Mouse (Mus musculus) Patski (cell line): ENCODE measurements at regions not wholly inside any gene's neighbourhood (a gene's known extent, or its start where the extent isn't known, plus 50 kb on each side); places are given as distances from the start of the nearest gene placed in this dataset.
A peak's percentile ranks its signal among the peaks of the same experiment; 100 is the strongest.

Source experiments
- ATAC-seq: fragments of 100-300 bp; one replicate; pipeline ENCODE4 v1.8.0; 2021
- CTCF ChIA-PET: fragments of 350-600 bp; sonication (Branson Sonifier 250); formaldehyde crosslinking; loops from one replicate; lab custom pipeline; 2022; ENCODE audit warnings: inconsistent platforms; lab: Charles Lee
- POLR2A ChIA-PET: fragments of 350-600 bp; sonication (Branson Sonifier 250); formaldehyde crosslinking; loops from one replicate; lab custom pipeline; 2022; ENCODE audit warnings: antibody characterized with exemption, inconsistent platforms; lab: Charles Lee
- DNase-seq: peaks from one replicate; pipeline ENCODE4 v3.0.0-alpha.2; 2011; ENCODE audit warnings: low read depth, low spot score
- H3K27me3 ChIP-seq: fragments of 371-371 bp; one replicate; pipeline ENCODE4 v1.5.1; 2021
- CTCF ChIP-seq: fragments of 100-300 bp; IDR thresholded peaks from one replicate; pipeline ENCODE4 v1.5.1; 2021
- in situ Hi-C: fragments of 300-500 bp; cut with MboI; formaldehyde crosslinking; loops from 3 replicates; pipeline ENCODE4 v1.11.1; 2018; ENCODE audit warnings: low pct_unique_long_range_greater_than_20kb, mixed read lengths

- CTCF ChIA-PET: interaction anchor here (1.2 kb wide), 1 partner anchor 12 kb away, joined by 3 read pairs; no protein-coding TSS in a partner anchor
- in situ Hi-C loops: no loop called here
- POLR2A ChIA-PET: no interaction called here
- TF ChIP-seq CTCF: no peak
- no peak for ATAC-seq
- H3K27me3 ChIP-seq: no peaks in the 10 kb centered on the region
- no peak for DNase-seq
Observed at GRCm38 (mm10) chr15:13455560-13456219, 282.2 kb upstream of the Cdh6 start.

- CTCF ChIA-PET: interaction anchor here (1.0 to 1.5 kb wide), 2 partner anchors 14 to 20 kb away, joined by 3 to 4 read pairs; no protein-coding TSS in a partner anchor
- H3K27me3 ChIP-seq: no peaks in the 10 kb centered on the region
- TF ChIP-seq CTCF: no peak
- ATAC-seq: no peak
- POLR2A ChIA-PET: interaction anchor here (0.6 kb wide), 1 partner anchor 218 kb away, joined by 3 read pairs; no protein-coding TSS in a partner anchor
- in situ Hi-C loops: no loop called here
- DNase-seq: no peak
Observed at GRCm38 (mm10) chr15:13450385-13450784, 276.9 kb upstream of the Cdh6 start.

- ATAC-seq: no peak
- ChIA-PET CTCF (interaction anchor here (1.1 kb wide), 1 partner anchor 14 kb away, joined by 3 read pairs; no protein-coding TSS in a partner anchor), POLR2A (no interaction called here)
- no peak for TF ChIP-seq CTCF
- DNase-seq: no peak
- no peaks in the 10 kb centered on the region for H3K27me3 ChIP-seq
- in situ Hi-C loops: no loop called here
Observed at GRCm38 (mm10) chr15:13434608-13435007, 261.1 kb upstream of the Cdh6 start.

- no peaks in the 10 kb centered on the region for H3K27me3 ChIP-seq
- ChIA-PET CTCF (interaction anchor here (1.2 kb wide), 1 partner anchor 10 kb away, joined by 3 read pairs; no protein-coding TSS in a partner anchor), POLR2A (no interaction called here)
- DNase-seq: no peak
- no peak for ATAC-seq
- in situ Hi-C loops: no loop called here
- TF ChIP-seq CTCF: no peak
Observed at GRCm38 (mm10) chr15:13432971-13433370, 259.5 kb upstream of the Cdh6 start.

- no peak for TF ChIP-seq CTCF
- ChIA-PET POLR2A (no interaction called here), CTCF (no interaction called here)
- no peaks in the 10 kb centered on the region for H3K27me3 ChIP-seq
- in situ Hi-C loops: no loop called here
- ATAC-seq (no peak), DNase-seq (no peak)
Observed at GRCm38 (mm10) chr15:13419616-13420015, 246.1 kb upstream of the Cdh6 start.

- in situ Hi-C loops: no loop called here
- no peaks in the 10 kb centered on the region for H3K27me3 ChIP-seq
- ATAC-seq (no peak), DNase-seq (no peak)
- CTCF ChIA-PET: interaction anchor here (1.7 to 1.8 kb wide), 2 partner anchors 15 to 126 kb away, joined by 3 to 5 read pairs; no protein-coding TSS in a partner anchor
- no peak for TF ChIP-seq CTCF
- POLR2A ChIA-PET: no interaction called here
Observed at GRCm38 (mm10) chr15:13410065-13410688, 236.7 kb upstream of the Cdh6 start.

- DNase-seq: no peak
- no peaks in the 10 kb centered on the region for H3K27me3 ChIP-seq
- ChIA-PET CTCF (no interaction called here), POLR2A (no interaction called here)
- TF ChIP-seq CTCF: no peak
- in situ Hi-C loops: no loop called here
- ATAC-seq: no peak
Observed at GRCm38 (mm10) chr15:13393155-13393554, 219.7 kb upstream of the Cdh6 start.

- in situ Hi-C loops: no loop called here
- DNase-seq (peak; percentile 71), ATAC-seq (peak; percentile 93)
- ChIA-PET CTCF (no interaction called here), POLR2A (interaction anchor here (0.6 kb wide), 1 partner anchor 220 kb away, joined by 3 read pairs; no protein-coding TSS in a partner anchor)
- no peaks in the 10 kb centered on the region for H3K27me3 ChIP-seq
- no peak for TF ChIP-seq CTCF
Observed at GRCm38 (mm10) chr15:13391331-13391730, 217.9 kb upstream of the Cdh6 start.

GRCm38 (mm10) chr15:13384815-13385214 is 211.3 kb upstream of the Cdh6 start:
- TF ChIP-seq CTCF: no peak
- in situ Hi-C loops: no loop called here
- ChIA-PET CTCF (interaction anchor here (1.1 kb wide), 1 partner anchor 11 kb away, joined by 3 read pairs; no protein-coding TSS in a partner anchor), POLR2A (interaction anchor here (0.5 to 0.6 kb wide), 2 partner anchors 13 to 136 kb away, joined by 3 read pairs; no protein-coding TSS in a partner anchor)
- peak; percentile 94 for ATAC-seq
- no peaks in the 10 kb centered on the region for H3K27me3 ChIP-seq
- DNase-seq: peak; percentile 33

GRCm38 (mm10) chr15:13375590-13375989 is 202.1 kb upstream of the Cdh6 start:
- H3K27me3 ChIP-seq: no peaks in the 10 kb centered on the region
- ATAC-seq (no peak), DNase-seq (no peak)
- ChIA-PET CTCF (interaction anchor here (0.8 to 1.2 kb wide), 3 partner anchors 9 to 15 kb away, joined by 4 to 5 read pairs (median 4); no protein-coding TSS in a partner anchor), POLR2A (no interaction called here)
- in situ Hi-C loops: no loop called here
- no peak for TF ChIP-seq CTCF

- ChIA-PET CTCF (no interaction called here), POLR2A (no interaction called here)
- DNase-seq (peak; percentile 75), ATAC-seq (peak; percentile 51)
- no peaks in the 10 kb centered on the region for H3K27me3 ChIP-seq
- TF ChIP-seq CTCF: no peak
- in situ Hi-C loops: no loop called here
Observed at GRCm38 (mm10) chr15:13368799-13369198, 195.3 kb upstream of the Cdh6 start.
